Mouse (Mus musculus): ENCODE results near the gene Pole. TPM values are rescaled to one million over a fixed set of nuclear protein-coding genes. Genes with fewer than 3 reads are reported as not detected.

Pole gene
- polyA plus RNA-seq, 1 experiment, result 37.2 TPM

GRCm38 (mm10) chr5:110276391-110276790 is 9.7 kb upstream of the Pole start:
- Histone ChIP-seq H3K27me3 (ENCODE audit: control insufficient read depth, insufficient read depth, low read length) (no peaks in the 10 kb centered on the region), H3K36me3 (ENCODE audit: control insufficient read depth, insufficient read depth, low read length) (no peaks in the 10 kb centered on the region), H3K4me1 (ENCODE audit: control insufficient read depth, insufficient read depth, low read length) (no peaks in the 10 kb centered on the region), H3K4me3 (ENCODE audit: control insufficient read depth, low read depth, low read length) (no peak overlapping the region; the same call in 1 of the 2 replicates), H3K27ac (ENCODE audit: control insufficient read depth, insufficient read depth, low read depth, low read length) (no peak overlapping the region)
- no peak for TF ChIP-seq POLR2A (IDR thresholded peaks at IDR 0.05; ENCODE audit: control insufficient read depth, low read depth, low read length)
- TF ChIP-seq CTCF (IDR thresholded peaks at IDR 0.05; ENCODE audit: control insufficient read depth, insufficient read depth, insufficient replicate concordance, low read depth, low read length), result no peak

GRCm38 (mm10) chr5:110276910-110277309 is 9.2 kb upstream of the Pole start:
- Histone ChIP-seq H3K4me1 (ENCODE audit: control insufficient read depth, insufficient read depth, low read length) (no peaks in the 10 kb centered on the region), H3K27me3 (ENCODE audit: control insufficient read depth, insufficient read depth, low read length) (no peaks in the 10 kb centered on the region), H3K4me3 (ENCODE audit: control insufficient read depth, low read depth, low read length) (no peak overlapping the region), H3K36me3 (ENCODE audit: control insufficient read depth, insufficient read depth, low read length) (no peaks in the 10 kb centered on the region), H3K27ac (ENCODE audit: control insufficient read depth, insufficient read depth, low read depth, low read length) (no peak overlapping the region)
- no peak for TF ChIP-seq POLR2A (IDR thresholded peaks at IDR 0.05; ENCODE audit: control insufficient read depth, low read depth, low read length)
- TF ChIP-seq CTCF (IDR thresholded peaks at IDR 0.05; ENCODE audit: control insufficient read depth, insufficient read depth, insufficient replicate concordance, low read depth, low read length), result no peak

GRCm38 (mm10) chr5:110281984-110282383 is 4.1 kb upstream of the Pole start:
- peaks cover 6% of the 10 kb centered on the region for H3K4me1 ChIP-seq (ENCODE audit: control insufficient read depth, insufficient read depth, low read length)
- H3K4me3 ChIP-seq (ENCODE audit: control insufficient read depth, low read depth, low read length), result no peak overlapping the region
- H3K27me3 ChIP-seq (ENCODE audit: control insufficient read depth, insufficient read depth, low read length), result no peaks in the 10 kb centered on the region
- TF ChIP-seq POLR2A (IDR thresholded peaks at IDR 0.05; ENCODE audit: control insufficient read depth, low read depth, low read length) (no peak), CTCF (IDR thresholded peaks at IDR 0.05; ENCODE audit: control insufficient read depth, insufficient read depth, insufficient replicate concordance, low read depth, low read length) (no peak)
- H3K27ac ChIP-seq (ENCODE audit: control insufficient read depth, insufficient read depth, low read depth, low read length), result no peak overlapping the region
- H3K36me3 ChIP-seq (ENCODE audit: control insufficient read depth, insufficient read depth, low read length), result no peaks in the 10 kb centered on the region

DNA sequence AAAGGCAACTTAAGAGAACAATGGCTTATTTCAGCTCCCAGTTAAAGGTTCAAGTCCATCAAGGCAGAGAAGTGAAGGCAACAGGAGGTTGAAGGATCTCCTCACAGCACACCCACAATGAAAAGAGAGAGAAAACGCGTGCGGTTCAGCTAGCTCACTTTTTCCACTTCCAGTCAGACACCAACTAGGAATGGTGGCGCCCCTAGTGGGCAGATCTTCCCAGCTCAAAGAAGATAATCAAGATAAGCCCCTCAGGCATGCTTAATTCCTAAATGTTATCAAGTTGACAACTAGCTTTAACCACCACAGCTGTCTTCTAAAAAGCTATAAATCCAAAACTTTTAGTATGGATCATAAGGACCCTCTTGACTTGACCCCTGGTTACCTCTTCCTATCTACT is 1.6 kb upstream of the Pole start:
- TF ChIP-seq POLR2A (IDR thresholded peaks at IDR 0.05; ENCODE audit: control insufficient read depth, low read depth, low read length) (no peak), CTCF (IDR thresholded peaks at IDR 0.05; ENCODE audit: control insufficient read depth, insufficient read depth, insufficient replicate concordance, low read depth, low read length) (no peak; the same call in 1 of the 2 replicates)
- H3K36me3 ChIP-seq (ENCODE audit: control insufficient read depth, insufficient read depth, low read length), result no peaks in the 10 kb centered on the region
- H3K27ac ChIP-seq (ENCODE audit: control insufficient read depth, insufficient read depth, low read depth, low read length), result no peak overlapping the region
- no peaks in the 10 kb centered on the region for H3K27me3 ChIP-seq (ENCODE audit: control insufficient read depth, insufficient read depth, low read length)
- no peak overlapping the region for H3K4me3 ChIP-seq (ENCODE audit: control insufficient read depth, low read depth, low read length)
- H3K4me1 ChIP-seq (ENCODE audit: control insufficient read depth, insufficient read depth, low read length), result peaks cover 6% of the 10 kb centered on the region

GRCm38 (mm10) chr5:110285156-110285555 is 950 bp upstream of the Pole start:
- H3K4me1 ChIP-seq (ENCODE audit: control insufficient read depth, insufficient read depth, low read length), result peaks cover 6% of the 10 kb centered on the region
- H3K27ac ChIP-seq (ENCODE audit: control insufficient read depth, insufficient read depth, low read depth, low read length), result no peak overlapping the region
- TF ChIP-seq POLR2A (IDR thresholded peaks at IDR 0.05; ENCODE audit: control insufficient read depth, low read depth, low read length) (no peak), CTCF (IDR thresholded peaks at IDR 0.05; ENCODE audit: control insufficient read depth, insufficient read depth, insufficient replicate concordance, low read depth, low read length) (no peak)
- H3K4me3 ChIP-seq (ENCODE audit: control insufficient read depth, low read depth, low read length), result peak overlapping the region; percentile 52
- H3K36me3 ChIP-seq (ENCODE audit: control insufficient read depth, insufficient read depth, low read length), result no peaks in the 10 kb centered on the region
- H3K27me3 ChIP-seq (ENCODE audit: control insufficient read depth, insufficient read depth, low read length), result no peaks in the 10 kb centered on the region

- peak overlapping the region; percentile 91 for H3K4me3 ChIP-seq (ENCODE audit: control insufficient read depth, low read depth, low read length)
- TF ChIP-seq POLR2A (IDR thresholded peaks at IDR 0.05; ENCODE audit: control insufficient read depth, low read depth, low read length) (no peak), CTCF (IDR thresholded peaks at IDR 0.05; ENCODE audit: control insufficient read depth, insufficient read depth, insufficient replicate concordance, low read depth, low read length) (no peak)
- H3K27ac ChIP-seq (ENCODE audit: control insufficient read depth, insufficient read depth, low read depth, low read length), result peak overlapping the region; percentile 56
- H3K36me3 ChIP-seq (ENCODE audit: control insufficient read depth, insufficient read depth, low read length), result no peaks in the 10 kb centered on the region
- H3K27me3 ChIP-seq (ENCODE audit: control insufficient read depth, insufficient read depth, low read length), result no peaks in the 10 kb centered on the region
- peaks cover 6% of the 10 kb centered on the region for H3K4me1 ChIP-seq (ENCODE audit: control insufficient read depth, insufficient read depth, low read length)
Measured at GRCm38 (mm10) chr5:110286446-110287083, 459 bp downstream of the Pole start.

DNA sequence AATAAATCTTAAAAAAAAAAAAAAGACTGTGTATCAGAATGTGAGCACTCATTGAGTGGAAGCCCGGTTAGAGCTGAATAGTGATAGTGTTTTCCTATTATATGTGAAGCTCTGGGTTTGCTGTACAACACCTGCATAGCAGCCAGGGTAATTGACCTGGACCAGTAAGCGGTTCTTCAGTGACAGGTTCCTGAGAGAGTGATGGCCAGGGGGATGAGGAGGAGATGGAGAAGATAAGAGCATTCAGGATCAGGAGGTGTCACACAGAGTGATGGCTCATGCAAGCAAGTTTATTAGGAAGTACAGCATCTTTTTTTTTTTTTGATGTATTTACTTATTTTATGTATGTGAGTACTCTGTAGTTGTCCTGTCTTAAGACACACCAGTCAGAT is 974 bp downstream of the Pole start:
- Histone ChIP-seq H3K27ac (ENCODE audit: control insufficient read depth, insufficient read depth, low read depth, low read length) (no peak overlapping the region), H3K36me3 (ENCODE audit: control insufficient read depth, insufficient read depth, low read length) (no peaks in the 10 kb centered on the region), H3K4me3 (ENCODE audit: control insufficient read depth, low read depth, low read length) (no peak overlapping the region), H3K4me1 (ENCODE audit: control insufficient read depth, insufficient read depth, low read length) (peaks cover 6% of the 10 kb centered on the region), H3K27me3 (ENCODE audit: control insufficient read depth, insufficient read depth, low read length) (no peaks in the 10 kb centered on the region)
- TF ChIP-seq CTCF (IDR thresholded peaks at IDR 0.05; ENCODE audit: control insufficient read depth, insufficient read depth, insufficient replicate concordance, low read depth, low read length) (no peak), POLR2A (IDR thresholded peaks at IDR 0.05; ENCODE audit: control insufficient read depth, low read depth, low read length) (no peak)

Measured in testis, adult 2 months (tissue).